Mouse (Mus musculus) T-cell, adult 2 months (primary cell): Measurements from ENCODE around the gene Cers2.
A peak's percentile ranks its signal among the peaks of the same experiment; 100 is the strongest.
"Not testable (repeated sequence)": the region's sequence is repeated elsewhere in the genome, so short reads cannot be mapped to it uniquely, and the experiment has no call there.

Source experiments
- DNase-seq: peaks from one replicate; pipeline ENCODE4 v3.0.0; 2022; ENCODE audit warnings: low spot score

Gene Cers2

GRCm38 (mm10) chr3:95318548-95318947, 4.0 kb downstream of the Cers2 start:
- no peak for DNase-seq

- no peak for DNase-seq
Measured at GRCm38 (mm10) chr3:95319110-95319509, 4.5 kb downstream of the Cers2 start.

- DNase-seq, result no peak
Measured at GRCm38 (mm10) chr3:95319701-95320625, 5.4 kb downstream of the Cers2 start.

DNA sequence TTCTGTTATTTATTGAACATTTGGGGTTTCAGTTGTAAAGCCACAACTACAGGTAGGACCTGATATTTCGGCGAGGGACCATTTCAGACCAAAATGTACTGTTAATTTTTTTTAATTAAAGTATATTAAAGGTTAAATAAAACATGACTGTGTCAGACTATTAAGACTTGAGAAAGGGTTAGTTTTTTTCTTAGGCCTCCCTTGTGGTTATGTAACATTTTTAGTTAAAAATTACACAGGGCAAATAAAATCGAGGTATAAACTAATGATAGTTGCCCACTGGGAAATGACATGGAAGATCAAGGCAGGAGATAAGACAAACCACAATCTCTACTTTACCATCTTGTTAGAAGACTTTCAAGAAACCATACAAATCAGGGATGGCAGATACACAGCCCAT, 8.8 kb downstream of the Cers2 start:
- DNase-seq, result no peak

GRCm38 (mm10) chr3:95324454-95325144, 10.0 kb downstream of the Cers2 start:
- DNase-seq, result no peak

- DNase-seq, result no peak
Measured at GRCm38 (mm10) chr3:95328803-95329404, 14.3 kb downstream of the Cers2 start.

- DNase-seq, result no peak
Measured at GRCm38 (mm10) chr3:95331528-95331927, 16.9 kb downstream of the Cers2 start.

DNA sequence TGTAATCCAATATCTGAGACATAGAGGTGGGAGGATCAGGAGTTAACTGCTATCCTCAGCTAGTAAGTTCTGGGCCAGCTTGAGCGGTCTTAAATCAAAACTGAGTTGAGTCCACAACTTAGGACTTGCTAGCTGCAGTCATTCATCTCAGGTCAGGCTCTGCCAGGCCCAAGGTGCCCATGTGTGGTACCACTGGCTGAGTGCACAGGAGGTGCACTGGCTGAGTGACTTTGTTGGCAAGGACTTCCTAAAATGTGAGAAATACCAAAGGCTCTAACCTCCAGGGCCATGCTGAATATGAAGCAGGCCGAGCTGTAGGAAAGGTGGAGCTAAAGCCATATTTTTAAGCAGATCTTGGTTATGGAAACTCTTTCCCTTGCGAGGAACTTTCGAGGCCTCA, 22.8 kb downstream of the Cers2 start:
- DNase-seq, result no peak

- DNase-seq, result no peak
Measured at GRCm38 (mm10) chr3:95338251-95338650, 23.7 kb downstream of the Cers2 start.

GRCm38 (mm10) chr3:95343356-95344000, 28.9 kb downstream of the Cers2 start:
- DNase-seq, result not testable (repeated sequence)

GRCm38 (mm10) chr3:95346454-95346853, 31.9 kb downstream of the Cers2 start:
- no peak for DNase-seq

- DNase-seq, result not testable (repeated sequence)
Measured at GRCm38 (mm10) chr3:95348343-95348742, 33.8 kb downstream of the Cers2 start.

GRCm38 (mm10) chr3:95349491-95349890, 34.9 kb downstream of the Cers2 start:
- DNase-seq, result peak; percentile 49

- not testable (repeated sequence) for DNase-seq
Measured at GRCm38 (mm10) chr3:95355911-95356544, 41.4 kb downstream of the Cers2 start.

DNA sequence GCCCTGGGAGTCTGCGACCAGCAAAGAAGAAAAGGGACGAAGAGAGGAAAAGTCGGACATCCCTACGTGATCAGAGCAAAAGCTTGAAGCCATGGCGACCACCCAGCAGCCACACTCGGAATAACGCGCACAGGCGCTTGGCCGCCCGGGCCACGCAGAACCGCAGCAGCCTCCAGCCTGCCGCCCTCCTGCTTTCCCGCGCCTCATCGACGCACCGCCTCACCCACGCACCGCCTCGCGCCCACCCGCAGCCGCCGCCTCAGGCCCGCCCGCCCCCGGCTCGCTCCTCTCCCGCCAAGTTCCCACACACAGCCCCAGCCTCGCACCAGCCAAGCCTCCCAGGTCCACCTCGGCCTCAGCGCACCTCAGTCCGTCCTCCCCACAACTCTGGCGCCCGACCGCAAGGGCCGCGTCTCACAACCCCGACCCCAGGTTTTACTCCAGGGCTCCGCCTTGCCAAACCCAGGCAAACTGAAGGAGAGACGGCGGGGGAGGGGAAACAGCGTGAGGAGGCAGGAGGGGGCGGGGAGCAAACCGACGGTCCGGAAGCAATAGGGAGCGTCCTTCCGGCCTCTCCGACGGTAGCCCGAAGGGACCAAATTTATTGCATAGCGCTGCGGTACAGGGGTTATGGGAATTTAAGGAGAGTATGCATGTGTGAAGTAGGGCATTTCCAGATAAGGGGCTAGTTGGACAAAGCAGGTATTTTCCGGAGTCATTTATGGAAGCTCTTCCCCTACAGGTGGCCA, 42.3 kb downstream of the Cers2 start, which contains the start of gene Setdb1:
Gene Setdb1 (minus strand): TSS at position 502 of the 749 bp plus-strand sequence.
- peak; percentile 88 for DNase-seq

DNA sequence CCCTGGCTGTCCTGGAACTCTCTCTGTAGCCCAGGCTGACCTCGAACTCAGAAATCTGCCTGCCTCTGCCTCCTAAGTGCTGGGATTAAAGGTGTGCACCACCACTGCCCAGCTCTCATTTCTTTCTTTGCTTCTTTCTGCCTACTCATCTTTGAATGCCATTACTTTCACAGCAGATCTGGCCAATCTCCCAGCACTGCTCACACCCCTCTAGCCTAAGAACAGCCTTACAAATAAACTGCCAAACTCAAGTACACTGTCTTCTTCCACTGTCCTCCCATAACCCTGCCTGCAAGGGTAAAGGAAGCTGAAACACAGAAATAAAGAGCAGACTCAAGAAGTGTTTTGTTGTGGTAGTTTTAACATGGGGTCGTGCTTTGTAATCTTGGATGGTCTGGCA, 43.2 kb downstream of the Cers2 start:
- DNase-seq, result no peak

DNA sequence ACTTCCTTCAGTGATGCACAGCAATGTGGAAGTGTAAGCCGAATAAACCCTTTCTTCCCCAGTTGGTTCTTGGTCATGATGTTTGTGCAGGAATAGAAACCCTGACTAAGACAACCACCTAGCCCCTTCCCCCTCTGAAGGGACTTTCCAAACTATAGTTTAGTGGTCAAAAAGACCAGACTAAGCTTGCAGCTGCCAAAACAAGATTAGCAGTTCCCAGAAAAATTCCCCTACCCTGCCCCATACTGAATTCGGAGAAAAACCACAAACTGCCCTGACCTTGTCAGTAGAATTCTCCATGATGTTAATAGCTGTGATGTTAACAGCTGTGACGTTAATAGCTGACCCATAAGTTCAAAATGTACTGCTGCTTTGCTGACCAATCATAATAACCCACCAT, 45.7 kb downstream of the Cers2 start:
- DNase-seq, result not testable (repeated sequence)

- no peak for DNase-seq
Measured at GRCm38 (mm10) chr3:95370101-95370500, 55.5 kb downstream of the Cers2 start.
